Mouse (Mus musculus) CH12.LX (cell line): Measurements from ENCODE around the gene Mut.

ENCODE experiments used
- MAX ChIP-seq: IDR thresholded peaks from 2 replicates; pipeline ENCODE4 v1.6.1; 2011; ENCODE audit warnings: low read length, improper control_type of control experiment
- MYC ChIP-seq: IDR thresholded peaks from 2 replicates; pipeline ENCODE4 v1.6.1; 2011; ENCODE audit warnings: low read depth, mild to moderate bottlenecking, improper control_type of control experiment, low read length
- POLR2A ChIP-seq: IDR thresholded peaks from 2 replicates; pipeline ENCODE4 v1.6.1; 2011; ENCODE audit warnings: low read depth, mild to moderate bottlenecking, improper control_type of control experiment, low read length
- RAD21 ChIP-seq: IDR thresholded peaks from 2 replicates; pipeline ENCODE4 v1.6.1; 2011; ENCODE audit warnings: low read depth, mild to moderate bottlenecking, low read length, improper control_type of control experiment, moderate library complexity
- SMC3 ChIP-seq: IDR thresholded peaks from 2 replicates; pipeline ENCODE4 v1.6.1; 2011; ENCODE audit warnings: low read depth, low read length, improper control_type of control experiment

- TF ChIP-seq POLR2A (no peak), MAX (no peak), RAD21 (no peak), MYC (no peak), SMC3 (no peak)
Measured at GRCm38 (mm10) chr17:40904721-40905154, 29.7 kb upstream of the Mut start.
